Mouse (Mus musculus): Measurements from ENCODE around the gene Tshz3.

Tshz3 gene

GRCm38 (mm10) chr7:36697118-36697855, 631 bp upstream of the Tshz3 start:
- peak; percentile 88 for DNase-seq

DNA sequence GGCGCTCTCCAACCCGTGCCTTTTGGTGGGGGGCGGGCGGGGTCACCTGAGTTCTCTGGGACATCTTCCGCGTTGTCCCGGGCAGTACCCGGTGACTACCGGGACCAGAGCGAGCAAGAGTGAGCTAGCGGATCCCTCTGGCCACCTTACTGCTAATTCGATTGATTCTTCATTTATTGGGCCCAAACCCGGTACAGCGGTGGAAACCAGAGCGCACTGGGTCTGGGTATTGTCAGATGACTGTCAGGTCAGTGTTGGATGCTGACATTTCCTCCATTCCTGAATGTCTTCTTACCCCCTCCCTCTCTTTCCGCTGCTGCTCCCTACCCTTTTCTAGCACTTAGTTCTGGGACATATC, 650 bp downstream of the Tshz3 start:
- DNase-seq, result no peak

DNA sequence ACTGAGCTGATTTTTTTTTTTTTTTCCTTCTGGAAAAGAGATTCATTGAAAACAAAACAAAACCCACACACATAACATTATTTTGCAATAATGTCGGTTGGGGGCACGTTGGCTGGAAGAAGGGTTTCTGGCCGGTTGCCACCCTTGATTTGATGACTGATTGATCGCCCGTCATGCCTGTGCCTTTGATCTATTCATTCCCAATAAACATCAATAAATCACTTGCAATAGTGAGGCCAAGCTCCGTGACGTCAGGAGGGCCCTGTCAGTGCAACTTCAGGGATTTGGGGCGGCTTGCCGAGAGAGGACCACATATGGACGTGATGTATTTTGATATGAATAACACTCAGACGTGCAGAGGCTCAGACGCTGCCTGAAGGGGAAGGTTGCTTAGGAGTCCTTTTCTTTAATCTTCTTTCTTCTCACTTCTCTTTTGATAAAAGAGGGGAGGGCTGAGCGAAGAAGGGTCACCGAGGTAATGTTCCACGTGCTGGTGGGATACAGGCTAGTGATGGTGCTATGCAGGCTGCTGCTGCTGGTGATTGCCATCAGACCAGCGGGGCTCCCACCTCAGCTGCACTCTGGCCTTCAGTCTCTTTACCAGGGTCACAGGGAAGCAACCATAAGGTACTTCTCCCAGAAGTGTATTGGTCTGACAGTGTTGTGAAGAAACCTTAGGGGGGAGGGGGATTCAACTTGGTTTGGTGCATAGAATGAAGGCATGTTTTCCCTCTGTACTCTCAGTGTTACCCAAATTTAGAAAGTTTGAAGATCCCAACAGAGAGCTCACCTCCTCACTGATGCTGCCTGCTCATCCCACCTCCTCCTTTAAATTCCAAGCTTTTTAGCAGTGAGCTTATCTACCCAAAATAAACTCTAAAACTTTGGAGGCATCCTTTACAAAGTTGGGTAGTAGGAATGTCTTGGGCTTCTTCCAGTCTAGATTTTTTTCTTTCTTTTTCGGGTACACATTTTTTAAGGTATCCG, 1.4 kb downstream of the Tshz3 start:
- peak; percentile 76 for DNase-seq

DNA sequence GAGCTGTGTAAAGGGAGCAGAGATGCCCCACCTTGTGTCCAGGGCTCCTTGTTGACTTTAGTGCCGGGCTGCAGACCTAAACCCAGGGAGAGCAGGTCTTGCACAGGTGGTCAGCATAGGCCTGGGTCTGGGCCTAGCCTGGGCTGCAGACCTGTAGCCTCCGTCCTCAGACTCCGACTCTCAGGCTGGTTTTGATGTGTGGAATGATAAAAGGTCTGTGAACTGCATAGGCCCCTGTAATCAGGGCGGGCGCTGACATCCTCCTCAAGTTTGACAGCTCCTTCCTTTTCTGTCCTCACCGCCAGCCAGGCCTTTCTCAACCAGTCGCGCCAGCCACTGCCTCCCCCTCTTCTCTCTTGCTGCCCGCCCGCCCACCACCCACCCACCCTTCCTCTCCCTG, 8.7 kb downstream of the Tshz3 start:
- DNase-seq, result no peak

DNA sequence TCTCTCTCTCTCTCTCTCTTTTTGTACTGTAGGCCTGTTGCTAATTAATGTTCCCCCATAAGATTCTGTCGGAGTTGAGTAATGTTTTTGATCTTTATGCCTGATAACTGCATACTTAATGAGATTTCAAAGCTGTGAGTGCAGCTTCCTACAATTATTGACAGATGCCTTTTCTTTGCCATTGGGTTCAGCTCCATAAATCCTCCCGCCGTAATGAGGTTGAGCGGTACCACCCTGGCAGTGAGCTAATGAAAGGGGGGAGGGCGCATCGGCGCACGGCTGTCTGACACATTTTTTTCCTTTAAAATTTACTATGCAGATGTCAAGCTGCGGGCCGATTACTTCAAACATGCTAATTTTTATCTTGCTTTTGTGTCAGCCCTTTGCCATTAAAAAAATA, 9.3 kb downstream of the Tshz3 start:
- DNase-seq, result no peak

- peak; percentile 68 for DNase-seq
Observed at GRCm38 (mm10) chr7:36707681-36708350, 9.9 kb downstream of the Tshz3 start.

DNA sequence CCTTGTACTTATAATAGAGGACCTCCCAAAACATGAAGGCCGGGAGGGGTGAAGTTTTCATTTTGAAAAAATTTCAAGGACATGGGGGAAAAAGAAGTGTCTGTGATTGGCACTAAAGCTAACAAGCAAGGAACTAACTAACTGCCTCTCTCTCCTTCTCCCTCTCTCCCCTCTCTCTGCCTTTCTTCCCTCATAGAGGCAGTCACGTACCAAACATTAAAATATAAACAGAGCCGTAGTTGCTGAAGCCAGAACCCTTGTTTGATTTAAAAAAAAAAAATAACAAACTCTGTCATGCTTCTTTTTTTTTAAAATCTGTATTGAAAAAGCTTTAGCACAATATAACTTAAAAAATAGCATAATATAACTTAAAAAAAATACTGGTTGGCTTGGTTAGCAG, 10.9 kb downstream of the Tshz3 start:
- DNase-seq, result no peak

DNA sequence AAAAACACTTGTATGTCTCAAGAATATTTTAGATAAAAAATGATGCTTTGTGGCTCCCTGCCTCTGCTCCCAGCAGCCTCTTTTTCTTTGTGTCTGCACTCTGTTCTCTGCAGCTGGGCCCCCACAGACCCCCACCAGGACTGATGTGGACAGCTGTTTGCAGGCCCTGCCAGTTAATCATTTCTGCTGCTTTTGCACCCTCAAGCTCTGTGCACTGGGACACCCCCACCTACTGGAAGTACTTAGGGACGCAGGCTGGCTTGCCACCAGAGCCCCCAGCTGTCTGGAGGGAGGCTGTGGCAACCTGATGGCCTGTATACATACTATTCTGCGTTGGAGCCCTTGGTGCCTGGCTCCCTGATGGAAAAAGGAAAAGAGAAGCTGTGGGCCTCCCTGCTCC, 11.3 kb downstream of the Tshz3 start:
- DNase-seq, result peak; percentile 81

DNA sequence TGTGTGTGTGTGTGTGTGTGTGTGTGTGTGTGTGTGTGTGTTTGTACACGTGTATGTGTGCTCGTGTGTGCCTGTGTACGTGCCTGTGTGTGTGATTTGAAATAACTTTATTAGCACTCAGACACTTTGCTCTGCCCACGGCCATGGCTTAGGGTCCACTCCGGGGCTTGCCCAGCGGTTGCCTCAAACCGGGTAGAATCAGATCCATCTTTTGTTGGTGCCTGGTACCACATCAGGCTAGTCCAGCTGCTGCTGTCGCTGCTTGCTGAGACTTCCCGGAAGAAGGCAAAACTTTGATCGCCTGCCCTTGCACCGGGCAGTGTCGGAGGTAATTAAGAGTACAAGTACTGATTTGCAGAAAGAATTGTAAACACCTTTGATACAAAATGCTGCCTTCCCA, 12.1 kb downstream of the Tshz3 start:
- DNase-seq, result no peak

DNA sequence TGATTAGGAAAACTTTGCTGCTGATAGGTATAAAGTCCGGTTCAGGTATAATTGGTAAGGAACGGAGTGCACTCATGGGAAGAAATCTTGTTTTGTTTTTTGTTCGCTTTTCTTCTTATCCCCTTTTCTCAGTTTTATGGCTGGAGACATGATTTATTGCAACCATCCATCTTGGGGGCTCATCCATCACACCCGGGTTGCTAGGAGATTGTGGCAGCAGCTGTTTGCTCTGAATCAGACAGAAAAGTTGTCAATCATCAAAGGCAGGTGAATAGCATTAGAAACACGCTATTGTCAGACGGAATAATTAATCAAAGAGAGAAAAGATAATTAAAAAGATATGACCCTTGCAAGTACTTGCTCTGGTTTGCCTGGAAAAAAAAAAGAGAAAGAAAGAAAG, 12.5 kb downstream of the Tshz3 start:
- no peak for DNase-seq

DNA sequence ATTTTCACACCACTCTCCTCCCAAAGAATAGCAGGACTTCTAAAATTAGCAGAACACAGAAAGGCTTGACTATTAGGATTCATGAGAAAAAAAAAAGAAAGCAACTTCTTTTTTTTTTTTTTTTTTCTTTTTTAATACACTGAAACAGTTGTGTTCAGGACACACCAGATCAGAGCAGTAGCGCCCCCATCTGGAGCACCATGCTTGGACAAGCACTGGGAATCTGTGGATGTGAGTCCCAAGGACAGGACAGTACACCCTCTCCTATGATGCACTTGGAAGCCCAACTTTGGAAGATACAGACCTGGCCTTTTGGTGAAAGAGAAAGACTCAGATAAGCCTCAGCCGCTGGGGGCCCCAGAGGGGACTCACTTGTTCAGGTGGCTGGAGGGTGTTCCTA, 13.8 kb downstream of the Tshz3 start:
- DNase-seq, result no peak

DNA sequence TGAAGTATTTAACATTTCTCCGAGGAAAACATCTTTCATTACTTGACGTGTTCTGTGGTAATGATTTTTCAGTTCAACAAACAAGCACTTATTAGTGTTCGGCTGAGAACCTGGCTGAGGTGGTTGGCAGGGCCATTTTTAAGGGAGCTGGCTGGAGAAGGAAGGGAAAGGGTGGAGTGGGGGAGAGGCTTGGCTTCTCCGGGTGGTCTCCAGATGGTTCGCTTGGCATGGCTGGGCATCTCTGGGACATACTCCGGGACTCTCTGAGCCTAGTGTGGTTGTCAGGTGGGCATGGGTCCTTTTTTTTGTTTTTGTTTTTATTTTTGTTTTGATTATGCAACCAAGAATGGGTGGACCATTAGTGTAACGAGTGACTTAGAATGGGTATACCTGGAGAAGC, 16.4 kb downstream of the Tshz3 start:
- no peak for DNase-seq

- peak; percentile 63 for DNase-seq
Observed at GRCm38 (mm10) chr7:36717192-36717591, 19.3 kb downstream of the Tshz3 start.

DNA sequence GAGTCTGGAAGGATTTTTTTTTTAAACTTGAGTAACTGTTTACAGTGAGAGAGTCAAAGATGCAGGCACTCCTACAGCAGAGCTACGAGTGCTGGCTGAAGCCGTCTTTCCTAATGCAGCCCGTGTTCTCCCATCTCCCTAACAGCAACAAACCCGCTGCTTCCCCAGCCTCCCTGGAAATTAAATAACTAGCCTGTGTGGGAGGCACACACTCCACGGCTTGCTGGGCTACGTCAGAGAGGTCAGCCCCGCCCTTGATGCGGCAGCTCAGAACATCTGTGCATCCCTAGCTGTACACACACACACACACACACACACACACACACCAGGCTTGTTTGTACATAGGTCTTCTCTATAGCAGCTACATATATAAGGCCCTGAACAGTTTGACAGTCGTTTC, 22.9 kb downstream of the Tshz3 start:
- DNase-seq, result no peak

DNA sequence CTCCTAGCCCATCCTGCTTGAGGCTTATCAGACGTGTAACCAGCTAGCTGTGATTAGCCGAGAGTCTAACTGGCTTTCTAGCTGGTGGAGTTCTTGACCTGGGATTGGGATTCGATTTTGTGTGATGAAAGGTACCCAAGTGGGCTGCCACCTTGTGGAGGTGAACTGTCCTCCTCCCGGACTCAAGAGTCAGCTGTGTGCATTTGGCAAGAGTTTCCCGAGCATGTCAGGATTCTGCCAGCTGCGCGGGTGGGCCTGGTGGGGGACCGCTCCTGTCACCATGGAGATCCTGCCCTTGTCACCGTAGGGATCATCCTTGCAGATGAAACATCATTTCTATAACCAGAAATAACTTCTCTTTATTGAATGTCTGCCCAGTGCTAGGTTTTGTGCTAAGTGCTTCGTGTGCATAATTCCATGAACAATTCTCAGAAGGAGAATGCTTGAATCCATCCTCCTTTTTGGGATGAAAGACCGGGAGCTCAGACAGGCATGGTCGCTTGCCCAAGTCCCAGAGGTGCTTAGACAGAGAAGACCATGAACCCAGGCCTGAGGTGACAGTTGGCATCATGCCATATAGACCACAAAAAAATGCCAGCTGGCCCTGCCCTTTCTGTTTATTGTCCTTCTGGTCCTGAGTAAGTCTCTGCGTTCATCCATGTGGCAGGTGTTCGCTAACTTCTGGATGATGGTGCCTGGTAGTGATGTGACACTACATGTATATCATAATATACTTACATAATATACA, 38.6 kb downstream of the Tshz3 start:
- DNase-seq, result no peak

- DNase-seq, result no peak
Observed at GRCm38 (mm10) chr7:36751480-36751879, 53.6 kb downstream of the Tshz3 start.

- no peak for DNase-seq
Observed at GRCm38 (mm10) chr7:36767501-36768092, 69.7 kb downstream of the Tshz3 start.

DNA sequence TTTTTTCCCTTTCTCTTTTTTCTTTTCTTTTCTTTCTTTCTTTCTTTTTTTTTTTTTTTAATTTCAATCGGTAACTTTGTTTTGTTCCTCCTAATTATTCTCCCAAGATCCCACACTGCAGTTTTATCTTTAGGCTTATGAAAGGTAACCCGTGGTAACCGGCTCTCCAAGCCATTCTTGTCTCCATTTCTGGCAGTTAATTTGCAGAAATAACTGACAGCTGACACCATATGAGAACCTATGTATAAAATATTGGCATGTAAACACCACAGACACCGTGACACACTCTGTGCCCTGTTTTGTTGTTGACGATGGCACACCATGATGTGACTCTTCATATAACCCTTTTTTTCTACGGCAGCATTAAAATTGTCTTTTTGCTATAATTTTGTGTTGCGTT, 75.2 kb downstream of the Tshz3 start:
- DNase-seq, result no peak

GRCm38 (mm10) chr7:36776956-36777355, 79.0 kb downstream of the Tshz3 start:
- DNase-seq, result no peak

DNA sequence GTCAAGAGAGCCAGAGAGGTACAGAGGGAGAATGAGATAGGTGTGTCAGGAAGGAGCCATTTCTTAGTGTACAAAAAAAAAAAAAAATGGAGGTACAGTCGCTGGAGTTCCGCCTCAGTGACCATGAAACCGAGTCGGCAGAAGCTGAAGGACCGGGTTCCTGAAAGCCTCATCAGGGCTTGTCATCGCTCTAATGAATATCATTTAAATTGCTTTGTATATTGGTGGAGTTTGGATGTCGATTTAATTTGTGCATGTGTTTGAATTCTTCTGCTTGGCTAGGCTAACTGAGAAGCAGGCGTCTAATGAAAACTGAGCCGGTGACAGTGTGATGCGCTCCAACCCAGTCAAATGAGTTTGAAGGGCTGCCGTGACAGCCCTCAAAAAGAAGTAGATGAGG, 80.5 kb downstream of the Tshz3 start:
- no peak for DNase-seq

GRCm38 (mm10) chr7:36784243-36784773, 86.4 kb downstream of the Tshz3 start:
- DNase-seq, result no peak

All from embryo, embryonic 11 days (tissue).